Mouse (Mus musculus) MEL (cell line): ENCODE measurements around the gene Foxj2. TPM values are rescaled to one million over a fixed set of nuclear protein-coding genes. Genes with fewer than 3 reads are reported as not detected.

Experiments
- DNase-seq: peaks from one replicate; pipeline ENCODE4 v3.0.0; 2011; ENCODE audit warnings: low read depth, low spot score
- H3K27ac ChIP-seq: 2 replicates; pipeline ENCODE4 v1.5.1; 2012; ENCODE audit warnings: low read depth, mild to moderate bottlenecking, control low read depth, low read length, moderate library complexity; ENCODE audit not compliant: control insufficient read depth
- H3K27me3 ChIP-seq, 2 experiments: fragments of 150-350 bp in 1 of 2; sonication (generic) in 1 of 2; 2 replicates each; pipeline ENCODE4 v1.6.1; 2012; ENCODE audit warnings: low read length in 2 of 2, mild to moderate bottlenecking in 2 of 2, improper control_type of control experiment in 1 of 2, moderate library complexity in 1 of 2; ENCODE audit not compliant: insufficient read depth in 2 of 2, control insufficient read depth in 1 of 2
- H3K36me3 ChIP-seq, 2 experiments: 2 replicates each; pipeline ENCODE4 v1.6.1; 2012 to 2014; ENCODE audit warnings: low read length in 2 of 2, improper control_type of control experiment in 1 of 2, inconsistent platforms in 1 of 2, mild to moderate bottlenecking in 1 of 2; ENCODE audit not compliant: insufficient read depth in 2 of 2, control insufficient read depth in 1 of 2
- H3K4me1 ChIP-seq, 2 experiments: fragments of 150-350 bp in 1 of 2; sonication (generic) in 1 of 2; 2 replicates each; pipeline ENCODE4 v1.6.1; 2012; ENCODE audit warnings: low read length in 2 of 2, improper control_type of control experiment in 1 of 2, mild to moderate bottlenecking in 1 of 2; ENCODE audit not compliant: insufficient read depth in 2 of 2, control insufficient read depth in 1 of 2
- H3K4me3 ChIP-seq, 2 experiments: fragments of 150-350 bp in 1 of 2; sonication (generic) in 1 of 2; 2 replicates each; pipeline ENCODE4 v1.5.1; 2012; ENCODE audit warnings: low read depth in 2 of 2, low read length in 2 of 2, mild to moderate bottlenecking in 2 of 2, moderate library complexity in 2 of 2, control low read depth in 1 of 2, improper control_type of control experiment in 1 of 2; ENCODE audit not compliant: control insufficient read depth in 1 of 2, insufficient read depth in 1 of 2
- H3K79me2 ChIP-seq: 2 replicates; pipeline ENCODE4 v1.6.1; 2012; ENCODE audit warnings: mild to moderate bottlenecking, low read length, moderate library complexity; ENCODE audit not compliant: control insufficient read depth, poor library complexity, insufficient read depth
- H3K9ac ChIP-seq: 2 replicates; pipeline ENCODE4 v1.6.1; 2012; ENCODE audit warnings: low read depth, mild to moderate bottlenecking, control low read depth, low read length, moderate library complexity; ENCODE audit not compliant: control insufficient read depth, poor library complexity, severe bottlenecking
- H3K9me3 ChIP-seq: fragments of 150-350 bp; sonication (generic); replicated peaks from 2 replicates; pipeline ENCODE4 v1.6.1; 2012; ENCODE audit warnings: mild to moderate bottlenecking, low read length, improper control_type of control experiment, moderate library complexity; ENCODE audit not compliant: insufficient read depth
- CHD1 ChIP-seq: IDR thresholded peaks from 2 replicates; pipeline ENCODE4 v1.6.1; 2012; ENCODE audit warnings: low read depth, mild to moderate bottlenecking, inconsistent platforms, low read length, improper control_type of control experiment
- CTCF ChIP-seq, 3 experiments: IDR thresholded peaks in 2 of 3; conservative IDR thresholded peaks in 1 of 3; 2 replicates each; pipeline ENCODE4 v1.5.1; 2011 to 2012; ENCODE audit warnings: low read length in 3 of 3, low read depth in 2 of 3, mild to moderate bottlenecking in 2 of 3, improper control_type of control experiment in 1 of 3, inconsistent platforms in 1 of 3, mixed read lengths in 1 of 3, moderate library complexity in 1 of 3; ENCODE audit not compliant: control insufficient read depth in 1 of 3, insufficient read depth in 1 of 3, poor library complexity in 1 of 3, severe bottlenecking in 1 of 3
- EP300 ChIP-seq, 2 experiments: IDR thresholded peaks; 2 replicates each; pipeline ENCODE4 v1.6.1; 2011; ENCODE audit warnings: improper control_type of control experiment in 2 of 2, low read length in 2 of 2, low read depth in 1 of 2, mild to moderate bottlenecking in 1 of 2
- ETS1 ChIP-seq: IDR thresholded peaks from 2 replicates; pipeline ENCODE4 v1.6.1; 2012; ENCODE audit warnings: low read depth, mild to moderate bottlenecking, inconsistent platforms, low read length, improper control_type of control experiment, moderate library complexity
- GABPA ChIP-seq: IDR thresholded peaks from 2 replicates; pipeline ENCODE4 v1.6.1; 2012; ENCODE audit warnings: low read depth, mild to moderate bottlenecking, inconsistent platforms, low read length, improper control_type of control experiment, moderate library complexity
- KAT2A ChIP-seq: conservative IDR thresholded peaks from 2 replicates; pipeline ENCODE4 v1.6.1; 2012; ENCODE audit warnings: low read depth, low read length, improper control_type of control experiment, inconsistent platforms
- MAFK ChIP-seq: IDR thresholded peaks from 2 replicates; pipeline ENCODE4 v1.6.1; 2011; ENCODE audit warnings: low read depth, mild to moderate bottlenecking, low read length, improper control_type of control experiment, borderline replicate concordance
- MAX ChIP-seq: IDR thresholded peaks from 2 replicates; pipeline ENCODE4 v1.6.1; 2011; ENCODE audit warnings: low read length, improper control_type of control experiment
- MAZ ChIP-seq: IDR thresholded peaks from 2 replicates; pipeline ENCODE4 v1.6.1; 2012; ENCODE audit warnings: low read depth, mild to moderate bottlenecking, inconsistent platforms, low read length, improper control_type of control experiment
- MEF2A ChIP-seq: IDR thresholded peaks from 2 replicates; pipeline ENCODE4 v1.6.1; 2014; ENCODE audit warnings: low read depth, mild to moderate bottlenecking, inconsistent platforms, low read length, improper control_type of control experiment; ENCODE audit not compliant: poor library complexity, insufficient replicate concordance, severe bottlenecking; ENCODE audit errors: extremely low read depth
- MYC ChIP-seq: IDR thresholded peaks from 2 replicates; pipeline ENCODE4 v1.6.1; 2011; ENCODE audit warnings: low read depth, mild to moderate bottlenecking, low read length, improper control_type of control experiment, moderate library complexity
- NELFE ChIP-seq: IDR thresholded peaks from 2 replicates; pipeline ENCODE4 v1.6.1; 2011; ENCODE audit warnings: low read depth, low read length, improper control_type of control experiment
- POLR2A ChIP-seq, 2 experiments: IDR thresholded peaks; 2 replicates each; pipeline ENCODE4 v1.6.1; 2011 to 2012; ENCODE audit warnings: low read length in 2 of 2, mild to moderate bottlenecking in 2 of 2, control low read depth in 1 of 2, improper control_type of control experiment in 1 of 2, low read depth in 1 of 2, moderate library complexity in 1 of 2; ENCODE audit not compliant: control insufficient read depth in 1 of 2, insufficient read depth in 1 of 2, poor library complexity in 1 of 2
- POLR2AphosphoS5 ChIP-seq: IDR thresholded peaks from 2 replicates; pipeline ENCODE4 v1.6.1; 2012; ENCODE audit warnings: low read depth, borderline replicate concordance, mild to moderate bottlenecking, inconsistent platforms, low read length, moderate library complexity, mixed read lengths
- RAD21 ChIP-seq: IDR thresholded peaks from 2 replicates; pipeline ENCODE4 v1.6.1; 2011; ENCODE audit warnings: mild to moderate bottlenecking, low read depth, low read length, improper control_type of control experiment
- RCOR1 ChIP-seq: IDR thresholded peaks from 2 replicates; pipeline ENCODE4 v1.6.1; 2012; ENCODE audit warnings: low read depth, mild to moderate bottlenecking, inconsistent platforms, low read length, improper control_type of control experiment
- SIN3A ChIP-seq: IDR thresholded peaks from 2 replicates; pipeline ENCODE4 v1.6.1; 2012; ENCODE audit warnings: low read length, improper control_type of control experiment, inconsistent platforms
- SMC3 ChIP-seq: IDR thresholded peaks from 2 replicates; pipeline ENCODE4 v1.6.1; 2011; ENCODE audit warnings: low read depth, low read length, improper control_type of control experiment
- TAL1 ChIP-seq: IDR thresholded peaks from 2 replicates; pipeline ENCODE4 v1.6.1; 2012; ENCODE audit warnings: mild to moderate bottlenecking, inconsistent platforms, low read length, moderate library complexity, mixed read lengths
- TBP ChIP-seq: IDR thresholded peaks from 2 replicates; pipeline ENCODE4 v1.8.0; 2011; ENCODE audit warnings: low read depth, low read length, improper control_type of control experiment
- UBTF ChIP-seq: IDR thresholded peaks from 2 replicates; pipeline ENCODE4 v1.6.1; 2012; ENCODE audit warnings: low read depth, mild to moderate bottlenecking, inconsistent platforms, low read length, improper control_type of control experiment, moderate library complexity, borderline replicate concordance; ENCODE audit not compliant: insufficient read depth
- USF1 ChIP-seq: IDR thresholded peaks from 2 replicates; pipeline ENCODE4 v1.6.1; 2014; ENCODE audit warnings: low read depth, mild to moderate bottlenecking, inconsistent platforms, low read length, improper control_type of control experiment, moderate library complexity
- USF2 ChIP-seq, 2 experiments: IDR thresholded peaks; 2 replicates each; pipeline ENCODE4 v1.6.1; 2011 to 2012; ENCODE audit warnings: improper control_type of control experiment in 2 of 2, low read length in 2 of 2, borderline replicate concordance in 1 of 2, inconsistent platforms in 1 of 2, low read depth in 1 of 2, mild to moderate bottlenecking in 1 of 2; ENCODE audit not compliant: insufficient read depth in 1 of 2
- ZC3H11A ChIP-seq: IDR thresholded peaks from 2 replicates; pipeline ENCODE4 v1.6.1; 2012; ENCODE audit warnings: low read depth, mild to moderate bottlenecking, inconsistent platforms, low read length, improper control_type of control experiment
- ZMIZ1 ChIP-seq: IDR thresholded peaks from 2 replicates; pipeline ENCODE4 v1.6.1; 2012; ENCODE audit warnings: low read depth, mild to moderate bottlenecking, inconsistent platforms, low read length, improper control_type of control experiment, moderate library complexity
- ZNF384 ChIP-seq: IDR thresholded peaks from 2 replicates; pipeline ENCODE4 v1.6.1; 2012; ENCODE audit warnings: low read depth, mild to moderate bottlenecking, inconsistent platforms, low read length, improper control_type of control experiment
- polyA plus RNA-seq, 2 experiments: library from polyadenylated mRNA; stranded (reverse) in 1 of 2; unstranded in 1 of 2; fragments of >175 nt in 1 of 2; fragments of >200 nt in 1 of 2; gene quantifications; 2 replicates each; pipeline versions ENCODE4 v1.2.1 to v1.2.4; 2012; ENCODE audit warnings: low replicate concordance in 2 of 2, low read depth in 1 of 2; ENCODE audit not compliant: insufficient read length in 2 of 2, insufficient read depth in 1 of 2, missing spikeins in 1 of 2
- total RNA-seq: library from RNA; depleted of rRNA; stranded (reverse); fragments of 300-350 nt; gene quantifications from 2 replicates; pipeline ENCODE4 v1.2.3, GENCODE M21; 2012

Gene Foxj2
- total and polyA plus RNA-seq, 3 experiments = 2.2 to 8.6 TPM; not detected in 1

DNA sequence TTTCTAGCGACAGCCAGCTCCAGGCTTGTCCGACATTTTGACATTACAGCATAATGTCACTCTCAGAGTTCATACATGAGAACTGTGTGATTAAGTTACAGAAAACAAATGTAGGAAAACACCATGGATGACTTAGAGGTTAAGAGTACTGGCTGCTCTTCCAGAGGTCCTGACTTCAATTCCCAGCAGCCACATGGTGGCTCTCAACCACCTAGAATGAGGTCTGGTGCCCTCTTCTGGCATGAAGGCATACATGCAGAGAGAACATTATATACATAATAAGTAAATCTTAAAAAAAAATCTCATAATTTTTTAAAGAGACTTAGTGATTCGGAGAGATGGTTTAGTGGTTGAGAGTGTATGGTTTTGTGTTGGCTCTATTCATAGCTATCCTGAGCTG, 17.3 kb downstream of the Foxj2 start:
- H3K27me3 ChIP-seq = no peaks in the 10 kb centered on the region
- no peak overlapping the region for H3K4me3 ChIP-seq
- no peaks in the 10 kb centered on the region for H3K79me2 ChIP-seq
- no peaks in the 10 kb centered on the region for H3K9me3 ChIP-seq
- H3K27ac ChIP-seq = no peak overlapping the region
- peaks cover 0 to 4% of the 10 kb centered on the region in 2 experiments; a peak in 2 of 4 replicates for H3K36me3 ChIP-seq
- TF ChIP-seq TAL1 = no peak
- peak; percentile 22; the same call in 1 of the 2 replicates for TF ChIP-seq MAX
- no peak for TF ChIP-seq TBP
- TF ChIP-seq KAT2A = no peak
- no peak for TF ChIP-seq POLR2A (IDR thresholded peaks at IDR 0.05; ENCODE audit: control insufficient read depth in 1 of 2, insufficient read depth in 1 of 2, low read depth in 1 of 2, low read length in 2 of 2, poor library complexity in 1 of 2)
- no peak for TF ChIP-seq ETS1
- no peak for TF ChIP-seq SIN3A
- TF ChIP-seq SMC3 = peak; percentile 49
- TF ChIP-seq CHD1 = no peak
- TF ChIP-seq RAD21 = peak; percentile 43
- TF ChIP-seq MYC = peak; percentile 74; the same call in 1 of the 2 replicates
- no peak for TF ChIP-seq ZMIZ1
- no peak for TF ChIP-seq MAZ
- TF ChIP-seq CTCF (IDR thresholded peaks at IDR 0.05 in 2 of 3, conservative IDR thresholded peaks at IDR 0.05 in 1 of 3; ENCODE audit: control insufficient read depth in 1 of 3, insufficient read depth in 1 of 3, low read depth in 2 of 3, low read length in 3 of 3, poor library complexity in 1 of 3, severe bottlenecking in 1 of 3) = peak in 2 of 3 experiments; percentile 44 to 67; a peak in 5 of 6 replicates
- 0 out of 2 replicates have a peak, but pooled peaks have one; percentile 30 for TF ChIP-seq ZNF384
- no peak for TF ChIP-seq POLR2AphosphoS5
- TF ChIP-seq ZC3H11A = no peak
- TF ChIP-seq EP300 (IDR thresholded peaks at IDR 0.05; ENCODE audit: low read depth in 1 of 2, low read length in 2 of 2) = no peak
- no peak for TF ChIP-seq GABPA
- peak; percentile 54 for DNase-seq
- H3K9ac ChIP-seq = no peak overlapping the region
- no peaks in the 10 kb centered on the region for H3K4me1 ChIP-seq

DNA sequence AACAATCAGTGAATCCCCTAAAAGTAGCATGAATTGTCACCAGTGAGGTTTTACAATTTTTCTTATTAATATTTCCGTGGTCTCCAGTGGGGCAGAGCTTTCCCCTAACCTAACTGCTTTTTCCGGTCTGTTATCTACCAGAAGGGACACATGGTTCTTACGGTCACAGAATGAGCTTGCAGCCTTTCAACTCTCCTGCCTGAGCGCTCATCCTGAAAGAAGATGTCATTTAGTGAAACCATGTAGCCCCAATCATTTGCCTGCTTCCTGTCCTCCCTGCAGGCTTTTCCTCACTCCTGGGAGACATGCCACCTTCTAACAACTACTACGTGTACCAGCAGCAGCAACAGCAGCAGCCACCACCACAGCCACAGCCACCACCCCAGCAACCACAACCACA, 17.8 kb downstream of the Foxj2 start:
- no peak overlapping the region for H3K9ac ChIP-seq
- no peak overlapping the region for H3K4me3 ChIP-seq
- H3K27me3 ChIP-seq = no peaks in the 10 kb centered on the region
- DNase-seq = no peak
- no peaks in the 10 kb centered on the region for H3K9me3 ChIP-seq
- no peak overlapping the region for H3K27ac ChIP-seq
- TF ChIP-seq ZC3H11A (no peak), ZMIZ1 (no peak), MEF2A (no peak), RCOR1 (no peak), RAD21 (no peak), UBTF (no peak), NELFE (no peak), USF2 (IDR thresholded peaks at IDR 0.05; ENCODE audit: borderline replicate concordance in 1 of 2, insufficient read depth in 1 of 2, low read depth in 1 of 2, low read length in 2 of 2) (no peak), GABPA (no peak), USF1 (no peak), MAFK (no peak), EP300 (IDR thresholded peaks at IDR 0.05; ENCODE audit: low read depth in 1 of 2, low read length in 2 of 2) (no peak)
- no peaks in the 10 kb centered on the region for H3K4me1 ChIP-seq
- H3K36me3 ChIP-seq = peaks cover 0 to 4% of the 10 kb centered on the region in 2 experiments; a peak in 2 of 4 replicates
- no peaks in the 10 kb centered on the region for H3K79me2 ChIP-seq
